Mouse (Mus musculus) E14TG2a.4 (cell line): Measurements from ENCODE around the gene Srgn.
"Not testable (repeated sequence)": the region's sequence is repeated elsewhere in the genome, so short reads cannot be mapped to it uniquely, and the experiment has no call there.

Experiments used
- H3K27me3 ChIP-seq: 2 replicates; pipeline ENCODE4 v1.6.1; 2014; ENCODE audit warnings: low read length, control low read depth; ENCODE audit not compliant: insufficient read depth
- H3K36me3 ChIP-seq: 2 replicates; pipeline ENCODE4 v1.6.1; 2014; ENCODE audit warnings: low read length, control low read depth; ENCODE audit not compliant: insufficient read depth
- H3K4me1 ChIP-seq: replicated peaks from 2 replicates; pipeline ENCODE4 v1.6.1; 2014; ENCODE audit warnings: low read depth, low read length, control low read depth
- H3K4me3 ChIP-seq: replicated peaks from 2 replicates; pipeline ENCODE4 v1.5.1; 2014; ENCODE audit warnings: mild to moderate bottlenecking, low read length
- H3K9me3 ChIP-seq: 2 replicates; pipeline ENCODE4 v1.6.1; 2014; ENCODE audit warnings: low read length, control low read depth
- CTCF ChIP-seq: conservative IDR thresholded peaks from 2 replicates; pipeline ENCODE4 v1.5.1; 2014; ENCODE audit warnings: low read length
- NANOG ChIP-seq: IDR thresholded peaks from 2 replicates; pipeline ENCODE4 v1.6.1; 2014; ENCODE audit warnings: borderline replicate concordance, low read length, mixed read lengths
- POU5F1 ChIP-seq: IDR thresholded peaks from 2 replicates; pipeline ENCODE4 v1.6.1; 2014; ENCODE audit warnings: low read length, borderline replicate concordance

Gene Srgn

GRCm38 (mm10) chr10:62503353-62503752 lies 23.9 kb downstream of the Srgn start:
- Histone ChIP-seq H3K36me3 (no peaks in the 10 kb centered on the region), H3K4me3 (no peak overlapping the region), H3K9me3 (no peaks in the 10 kb centered on the region), H3K4me1 (peaks cover 13% of the 10 kb centered on the region), H3K27me3 (peaks cover 5% of the 10 kb centered on the region; the same call in 1 of the 2 replicates)
- TF ChIP-seq CTCF, result no peak
- no peak for TF ChIP-seq POU5F1
- TF ChIP-seq NANOG, result no peak

DNA sequence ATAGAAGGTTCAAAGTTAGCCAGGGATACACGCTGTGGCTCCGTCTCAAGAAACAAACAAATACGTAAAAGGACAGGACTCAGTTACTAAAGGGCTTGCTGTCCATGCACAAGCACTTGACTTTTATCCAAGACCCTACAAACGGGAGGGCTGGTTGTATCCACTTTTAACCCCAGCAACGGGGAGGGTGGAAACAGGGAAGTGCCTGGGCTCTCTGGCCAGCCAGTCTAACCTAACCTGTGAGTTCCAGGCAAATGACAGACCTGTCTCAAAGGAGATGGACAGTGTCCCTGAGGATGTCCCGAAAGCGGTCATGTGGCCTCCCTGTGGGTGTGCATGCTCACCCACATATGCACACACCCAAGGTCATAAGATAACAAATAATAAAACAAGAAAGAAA lies 25.3 kb downstream of the Srgn start:
- TF ChIP-seq CTCF, result no peak
- no peaks in the 10 kb centered on the region for H3K9me3 ChIP-seq
- no peaks in the 10 kb centered on the region for H3K27me3 ChIP-seq
- 0 out of 2 replicates have a peak, but pooled peaks cover 3% of the 10 kb centered on the region for H3K4me1 ChIP-seq
- no peaks in the 10 kb centered on the region for H3K36me3 ChIP-seq
- H3K4me3 ChIP-seq, result no peak overlapping the region

GRCm38 (mm10) chr10:62500916-62501615 lies 26.2 kb downstream of the Srgn start:
- TF ChIP-seq POU5F1 (no peak), CTCF (no peak)
- 0 out of 2 replicates have a peak, but pooled peaks cover 3% of the 10 kb centered on the region for H3K4me1 ChIP-seq
- no peaks in the 10 kb centered on the region for H3K27me3 ChIP-seq
- H3K4me3 ChIP-seq, result no peak overlapping the region
- no peaks in the 10 kb centered on the region for H3K9me3 ChIP-seq
- no peaks in the 10 kb centered on the region for H3K36me3 ChIP-seq

DNA sequence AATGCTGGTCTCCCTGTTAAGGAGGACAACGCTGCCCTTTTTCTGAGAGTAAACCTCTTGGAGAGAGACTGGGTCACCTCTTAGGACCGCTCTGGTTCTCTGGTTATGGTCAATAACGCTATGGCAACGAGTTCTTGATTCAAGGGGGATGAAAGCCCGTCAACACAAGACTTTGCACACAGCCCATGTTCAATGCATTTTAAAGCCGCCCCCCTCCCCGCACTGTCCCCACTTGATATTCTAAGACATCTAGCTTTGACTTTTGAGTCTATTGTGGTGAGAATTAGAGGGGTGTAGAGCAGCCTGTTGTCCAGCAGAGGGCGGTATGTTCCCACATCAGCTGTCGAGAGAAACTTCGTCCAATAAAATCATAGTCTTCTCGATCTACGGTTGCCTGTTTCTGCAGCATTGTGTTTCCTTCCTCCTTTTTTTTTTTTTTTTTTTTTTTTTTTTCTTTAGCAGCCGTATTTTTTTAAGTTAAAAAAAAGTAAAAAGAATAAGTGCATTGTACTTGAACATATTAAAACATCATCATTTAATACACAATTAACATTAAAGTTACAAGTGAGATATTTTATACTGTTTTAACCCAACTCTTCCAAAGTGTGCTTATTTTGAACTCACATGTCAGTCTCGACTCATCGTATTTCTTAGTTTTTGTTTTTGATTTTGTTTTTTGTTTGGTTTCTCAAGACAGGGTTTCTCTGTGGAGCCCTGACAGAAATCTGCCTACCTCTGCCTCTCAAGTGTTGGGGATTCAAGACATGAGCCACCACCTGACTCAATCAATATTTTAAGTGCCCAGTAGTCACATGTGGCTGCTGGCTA lies 26.9 kb downstream of the Srgn start:
- Histone ChIP-seq H3K9me3 (no peaks in the 10 kb centered on the region), H3K4me1 (no peaks in the 10 kb centered on the region), H3K4me3 (no peak overlapping the region), H3K36me3 (no peaks in the 10 kb centered on the region), H3K27me3 (no peaks in the 10 kb centered on the region)
- TF ChIP-seq CTCF (peak; percentile 81), POU5F1 (no peak)

GRCm38 (mm10) chr10:62491681-62492080 lies 35.6 kb downstream of the Srgn start:
- H3K4me3 ChIP-seq, H3K9me3 ChIP-seq, H3K27me3 ChIP-seq, H3K36me3 ChIP-seq: not testable (repeated sequence)
- H3K4me1 ChIP-seq, result peaks cover 19% of the 10 kb centered on the region

DNA sequence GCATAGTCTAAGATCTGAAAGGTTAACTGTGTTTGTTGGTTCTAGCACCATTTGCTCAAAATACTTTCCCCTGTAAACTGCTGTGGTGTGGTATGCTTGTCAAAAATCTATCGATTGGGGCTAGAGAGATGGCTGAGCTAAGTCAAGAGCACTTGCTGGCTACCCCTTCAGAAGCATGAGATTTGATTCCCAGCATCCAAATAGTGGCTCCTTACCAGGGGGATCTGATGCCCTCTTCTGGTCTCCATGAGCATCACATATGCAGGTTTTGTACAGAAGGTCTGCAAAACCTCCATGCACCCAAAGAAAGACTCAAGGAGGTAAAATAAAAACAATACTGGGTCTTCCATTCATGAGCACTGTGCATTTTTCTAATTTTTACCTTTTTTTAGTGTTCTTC lies 39.0 kb downstream of the Srgn start:
- peaks cover 2% of the 10 kb centered on the region; the same call in 1 of the 2 replicates for H3K27me3 ChIP-seq
- H3K9me3 ChIP-seq, result no peaks in the 10 kb centered on the region
- peaks cover 35% of the 10 kb centered on the region for H3K4me1 ChIP-seq
- H3K4me3 ChIP-seq, result no peak overlapping the region
- H3K36me3 ChIP-seq, result no peaks in the 10 kb centered on the region
- TF ChIP-seq CTCF (peak; percentile 55), POU5F1 (no peak), NANOG (no peak)

DNA sequence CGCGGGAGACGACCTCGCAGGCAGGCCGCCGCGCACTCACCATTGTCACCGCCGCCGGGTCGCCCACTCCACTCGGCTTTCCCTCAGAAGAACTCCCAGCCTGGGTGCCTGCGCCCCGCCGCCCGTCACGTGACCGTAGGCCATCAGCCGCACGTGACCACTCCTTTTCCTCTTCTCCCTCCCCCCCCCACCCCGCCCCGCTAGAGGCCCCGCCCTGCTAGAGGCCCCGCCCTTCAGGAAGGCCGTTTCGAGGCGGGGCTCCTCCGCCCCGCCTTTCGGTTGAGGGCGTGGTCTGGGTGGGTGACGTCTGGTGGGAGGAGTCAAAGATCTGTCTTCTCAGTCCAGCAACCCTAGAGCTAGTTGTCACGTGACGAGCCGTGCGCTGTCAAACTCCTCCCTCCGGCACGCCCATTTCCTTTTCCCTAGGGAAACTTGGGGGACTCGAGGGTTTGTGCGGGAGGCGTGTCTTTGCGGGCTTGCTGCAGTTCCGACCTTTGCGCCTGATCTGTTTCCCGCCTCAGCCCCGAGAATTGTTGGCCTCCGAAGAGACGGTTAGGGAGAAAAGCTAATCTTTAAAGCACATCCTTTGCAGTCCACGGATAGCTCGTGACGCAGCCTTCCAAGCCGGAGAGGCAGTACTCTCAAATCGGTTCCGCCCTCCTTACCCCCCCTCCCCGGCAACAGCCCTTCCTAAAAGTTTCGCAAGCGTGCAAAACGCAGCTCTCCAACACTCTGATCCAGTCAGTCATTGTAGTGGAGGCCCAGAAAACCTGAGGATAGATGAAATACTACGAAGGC lies 40.4 kb downstream of the Srgn start, which contains the start of gene Vps26a:
Vps26a (minus strand) TSS at position 188 of the 798 bp plus-strand sequence.
- no peaks in the 10 kb centered on the region for H3K9me3 ChIP-seq
- H3K36me3 ChIP-seq, result no peaks in the 10 kb centered on the region
- peaks cover 2% of the 10 kb centered on the region; the same call in 1 of the 2 replicates for H3K27me3 ChIP-seq
- H3K4me1 ChIP-seq, result peaks cover 37% of the 10 kb centered on the region
- TF ChIP-seq NANOG, result no peak
- TF ChIP-seq POU5F1, result no peak
- TF ChIP-seq CTCF, result no peak
- peak within 1 kb of the TSS; percentile 97 for H3K4me3 ChIP-seq

- TF ChIP-seq CTCF (no peak), POU5F1 (no peak), NANOG (no peak)
- H3K9me3 ChIP-seq, result no peaks in the 10 kb centered on the region
- peaks cover 39% of the 10 kb centered on the region for H3K4me1 ChIP-seq
- peaks cover 2% of the 10 kb centered on the region; the same call in 1 of the 2 replicates for H3K27me3 ChIP-seq
- H3K36me3 ChIP-seq, result no peaks in the 10 kb centered on the region
- peak overlapping the region; percentile 97 for H3K4me3 ChIP-seq
Measured at GRCm38 (mm10) chr10:62485878-62486582, 41.2 kb downstream of the Srgn start.
